Mouse (Mus musculus): ENCODE data around the gene Chp1. TPM values are rescaled to one million over a fixed set of nuclear protein-coding genes. Genes with fewer than 3 reads are reported as not detected.

Chp1 gene
- polyA plus RNA-seq, 1 experiment from 2014 or later = 56.1 TPM

- Histone ChIP-seq H3K4me3 (replicated peaks) (no peak overlapping the region), H3K36me3 (replicated peaks) (peaks cover 22% of the 10 kb centered on the region; the same call in 1 of the 2 replicates), H3K4me1 (replicated peaks) (peaks cover 7% of the 10 kb centered on the region; the same call in 1 of the 2 replicates), H3K27ac (replicated peaks) (no peak overlapping the region), H3K4me2 (no peak overlapping the region), H3K9me3 (replicated peaks) (no peaks in the 10 kb centered on the region), H3K27me3 (no peaks in the 10 kb centered on the region), H3K9ac (no peak overlapping the region)
- ATAC-seq (ENCODE audit: insufficient read depth) = no peak
- 74% methylated on average over 4 of the region's 4 CpGs for WGBS (ENCODE audit: insufficient replicate concordance)
Measured at GRCm38 (mm10) chr2:119565284-119565683, 17.8 kb downstream of the Chp1 start.

- 75% methylated on average over 7 of the region's 7 CpGs for WGBS (ENCODE audit: insufficient replicate concordance)
- Histone ChIP-seq H3K4me1 (replicated peaks) (peaks cover 7% of the 10 kb centered on the region; the same call in 1 of the 2 replicates), H3K36me3 (replicated peaks) (peaks cover 28% of the 10 kb centered on the region; the same call in 1 of the 2 replicates), H3K9ac (no peak overlapping the region), H3K27me3 (no peaks in the 10 kb centered on the region), H3K27ac (replicated peaks) (no peak overlapping the region), H3K4me2 (no peak overlapping the region), H3K9me3 (replicated peaks) (no peaks in the 10 kb centered on the region), H3K4me3 (replicated peaks) (no peak overlapping the region)
- ATAC-seq (ENCODE audit: insufficient read depth) = 0 out of 2 replicates have a peak, but pooled peaks have one; percentile 25
Measured at GRCm38 (mm10) chr2:119566182-119566855, 18.8 kb downstream of the Chp1 start.

- Histone ChIP-seq H3K27ac (replicated peaks) (no peak overlapping the region), H3K9me3 (replicated peaks) (no peaks in the 10 kb centered on the region), H3K4me3 (replicated peaks) (no peak overlapping the region), H3K36me3 (replicated peaks) (peaks cover 38% of the 10 kb centered on the region), H3K4me1 (replicated peaks) (no peaks in the 10 kb centered on the region; the same call in 1 of the 2 replicates), H3K9ac (no peak overlapping the region), H3K27me3 (no peaks in the 10 kb centered on the region), H3K4me2 (no peak overlapping the region)
- 69% methylated on average over 1 of the region's 1 CpGs for WGBS (ENCODE audit: insufficient replicate concordance)
- ATAC-seq (ENCODE audit: insufficient read depth) = no peak
Measured at GRCm38 (mm10) chr2:119572471-119572870, 25.0 kb downstream of the Chp1 start.

GRCm38 (mm10) chr2:119581571-119581970 is 34.1 kb downstream of the Chp1 start:
- Histone ChIP-seq H3K9me3 (replicated peaks) (no peaks in the 10 kb centered on the region), H3K4me1 (replicated peaks) (peaks cover 13% of the 10 kb centered on the region; the same call in 1 of the 2 replicates), H3K27ac (replicated peaks) (no peak overlapping the region), H3K4me3 (replicated peaks) (no peak overlapping the region), H3K27me3 (no peaks in the 10 kb centered on the region), H3K4me2 (no peak overlapping the region), H3K9ac (no peak overlapping the region), H3K36me3 (replicated peaks) (peaks cover 27% of the 10 kb centered on the region)
- ATAC-seq (ENCODE audit: insufficient read depth) = peak; percentile 64; the same call in 1 of the 2 replicates
- 87% methylated on average over 3 of the region's 3 CpGs for WGBS (ENCODE audit: insufficient replicate concordance)

GRCm38 (mm10) chr2:119583439-119583838 is 35.9 kb downstream of the Chp1 start:
- Histone ChIP-seq H3K4me1 (replicated peaks) (peaks cover 13% of the 10 kb centered on the region; the same call in 1 of the 2 replicates), H3K9me3 (replicated peaks) (no peaks in the 10 kb centered on the region), H3K4me3 (replicated peaks) (no peak overlapping the region), H3K27me3 (no peaks in the 10 kb centered on the region), H3K36me3 (replicated peaks) (peaks cover 32% of the 10 kb centered on the region), H3K27ac (replicated peaks) (no peak overlapping the region), H3K4me2 (no peak overlapping the region), H3K9ac (no peak overlapping the region)
- WGBS (ENCODE audit: insufficient replicate concordance) = 12% methylated on average over 2 of the region's 2 CpGs
- no peak for ATAC-seq (ENCODE audit: insufficient read depth)

- H3K27me3 ChIP-seq = no peaks in the 10 kb centered on the region
- no peak overlapping the region for H3K27ac ChIP-seq (replicated peaks)
- no peaks in the 10 kb centered on the region for H3K9me3 ChIP-seq (replicated peaks)
- H3K4me1 ChIP-seq (replicated peaks) = peaks cover 13% of the 10 kb centered on the region; the same call in 1 of the 2 replicates
- H3K36me3 ChIP-seq (replicated peaks) = peaks cover 30% of the 10 kb centered on the region
- ATAC-seq (ENCODE audit: insufficient read depth) = no peak
- WGBS (ENCODE audit: insufficient replicate concordance) = 53% methylated on average over 8 of the region's 8 CpGs
- H3K4me3 ChIP-seq (replicated peaks) = no peak overlapping the region
- H3K9ac ChIP-seq = no peak overlapping the region
- no peak overlapping the region for H3K4me2 ChIP-seq
Measured at GRCm38 (mm10) chr2:119584282-119584681, 36.8 kb downstream of the Chp1 start.

- Histone ChIP-seq H3K4me1 (replicated peaks) (peaks cover 11% of the 10 kb centered on the region; the same call in 1 of the 2 replicates), H3K27me3 (no peaks in the 10 kb centered on the region), H3K4me2 (no peak overlapping the region), H3K9ac (no peak overlapping the region), H3K27ac (replicated peaks) (no peak overlapping the region), H3K4me3 (replicated peaks) (no peak overlapping the region), H3K9me3 (replicated peaks) (no peaks in the 10 kb centered on the region), H3K36me3 (replicated peaks) (peaks cover 29% of the 10 kb centered on the region)
- peak; percentile 40; the same call in 1 of the 2 replicates for ATAC-seq (ENCODE audit: insufficient read depth)
- WGBS (ENCODE audit: insufficient replicate concordance) = 9% methylated on average over 4 of the region's 4 CpGs
Measured at GRCm38 (mm10) chr2:119587383-119587782, 39.9 kb downstream of the Chp1 start.

- Histone ChIP-seq H3K9ac (no peak overlapping the region), H3K27me3 (no peaks in the 10 kb centered on the region), H3K36me3 (replicated peaks) (peaks cover 17% of the 10 kb centered on the region), H3K27ac (replicated peaks) (no peak overlapping the region), H3K9me3 (replicated peaks) (no peaks in the 10 kb centered on the region), H3K4me2 (no peak overlapping the region), H3K4me1 (replicated peaks) (peaks cover 17% of the 10 kb centered on the region), H3K4me3 (replicated peaks) (no peak overlapping the region)
- 80% methylated on average over 3 of the region's 3 CpGs for WGBS (ENCODE audit: insufficient replicate concordance)
- ATAC-seq (ENCODE audit: insufficient read depth) = no peak
Measured at GRCm38 (mm10) chr2:119591247-119591646, 43.8 kb downstream of the Chp1 start.

GRCm38 (mm10) chr2:119593765-119594112 is 46.2 kb downstream of the Chp1 start:
- peaks cover 34% of the 10 kb centered on the region for H3K4me1 ChIP-seq (replicated peaks)
- H3K27ac ChIP-seq (replicated peaks) = peak overlapping the region; percentile 95
- H3K4me2 ChIP-seq = peak overlapping the region; percentile 63
- no peaks in the 10 kb centered on the region for H3K27me3 ChIP-seq
- peaks cover 32% of the 10 kb centered on the region for H3K36me3 ChIP-seq (replicated peaks)
- H3K4me3 ChIP-seq (replicated peaks) = peak overlapping the region; percentile 89
- WGBS (ENCODE audit: insufficient replicate concordance) = 14% methylated on average over 7 of the region's 7 CpGs
- peak overlapping the region; percentile 97 for H3K9ac ChIP-seq
- H3K9me3 ChIP-seq (replicated peaks) = no peaks in the 10 kb centered on the region
- peak; percentile 10; the same call in 1 of the 2 replicates for ATAC-seq (ENCODE audit: insufficient read depth)

GRCm38 (mm10) chr2:119594113-119594981 is 46.9 kb downstream of the Chp1 start:
- H3K9ac ChIP-seq = peak overlapping the region; percentile 97
- peak overlapping the region; percentile 89 for H3K4me3 ChIP-seq (replicated peaks)
- H3K27me3 ChIP-seq = no peaks in the 10 kb centered on the region
- H3K4me2 ChIP-seq = peak overlapping the region; percentile 67
- H3K9me3 ChIP-seq (replicated peaks) = no peaks in the 10 kb centered on the region
- WGBS (ENCODE audit: insufficient replicate concordance) = under 1% methylated on average over 61 of the region's 61 CpGs
- H3K4me1 ChIP-seq (replicated peaks) = peaks cover 34% of the 10 kb centered on the region
- ATAC-seq (ENCODE audit: insufficient read depth) = peak; percentile 93
- peak overlapping the region; percentile 95 for H3K27ac ChIP-seq (replicated peaks)
- H3K36me3 ChIP-seq (replicated peaks) = peaks cover 39% of the 10 kb centered on the region

GRCm38 (mm10) chr2:119595308-119595707 is 47.8 kb downstream of the Chp1 start:
- peak overlapping the region; percentile 67 for H3K4me2 ChIP-seq
- peak overlapping the region; percentile 95 for H3K27ac ChIP-seq (replicated peaks)
- whole genome bisulfite sequencing (ENCODE audit: insufficient replicate concordance) = 23% methylated on average over 4 of the region's 4 CpGs
- H3K27me3 ChIP-seq = no peaks in the 10 kb centered on the region
- H3K9ac ChIP-seq = peak overlapping the region; percentile 97
- H3K4me1 ChIP-seq (replicated peaks) = peaks cover 34% of the 10 kb centered on the region
- peak overlapping the region; percentile 89 for H3K4me3 ChIP-seq (replicated peaks)
- H3K36me3 ChIP-seq (replicated peaks) = peaks cover 47% of the 10 kb centered on the region
- H3K9me3 ChIP-seq (replicated peaks) = no peaks in the 10 kb centered on the region
- no peak for ATAC-seq (ENCODE audit: insufficient read depth)

Data from liver, embryonic 15.5 days (tissue).